Mouse (Mus musculus) ES-Bruce4 (cell line): ENCODE data around the gene Atad5. TPM values are rescaled to one million over a fixed set of nuclear protein-coding genes. Genes with fewer than 3 reads are reported as not detected.
A peak's percentile ranks its signal among the peaks of the same experiment; 100 is the strongest.

ENCODE experiments used
- H3K27ac ChIP-seq: 2 replicates; pipeline ENCODE4 v1.5.1; 2012; ENCODE audit warnings: low read length, inconsistent platforms; ENCODE audit not compliant: insufficient read depth
- H3K27me3 ChIP-seq: 2 replicates; pipeline ENCODE4 v1.6.1; 2012; ENCODE audit warnings: mild to moderate bottlenecking, low read length, inconsistent platforms; ENCODE audit not compliant: control insufficient read depth, poor library complexity, insufficient read depth, severe bottlenecking
- H3K36me3 ChIP-seq: 2 replicates; pipeline ENCODE4 v1.6.1; 2012; ENCODE audit warnings: inconsistent platforms, mild to moderate bottlenecking, low read length, moderate library complexity; ENCODE audit not compliant: control insufficient read depth, poor library complexity, insufficient read depth, severe bottlenecking
- H3K4me1 ChIP-seq: one replicate; pipeline ENCODE4 v1.8.1; 2011; ENCODE audit warnings: low read length; ENCODE audit not compliant: control insufficient read depth, insufficient read depth
- H3K4me3 ChIP-seq: 2 replicates; pipeline ENCODE4 v1.5.1; 2011; ENCODE audit warnings: low read depth, mild to moderate bottlenecking, low read length
- H3K9ac ChIP-seq: 2 replicates; pipeline ENCODE4 v1.6.1; 2012; ENCODE audit warnings: low read depth, mild to moderate bottlenecking, inconsistent platforms; ENCODE audit not compliant: poor library complexity, severe bottlenecking
- H3K9me3 ChIP-seq: replicated peaks from 2 replicates; pipeline ENCODE4 v1.6.1; 2012; ENCODE audit warnings: mild to moderate bottlenecking, low read length, inconsistent platforms; ENCODE audit not compliant: control insufficient read depth, poor library complexity, insufficient read depth, severe bottlenecking
- CTCF ChIP-seq: IDR thresholded peaks from one replicate; pipeline ENCODE4 v1.8.1; 2011; ENCODE audit warnings: low read depth, low read length
- EP300 ChIP-seq: IDR thresholded peaks from 2 replicates; pipeline ENCODE4 v1.6.1; 2011; ENCODE audit warnings: low read depth, low read length; ENCODE audit not compliant: insufficient read depth
- POLR2A ChIP-seq: IDR thresholded peaks from one replicate; pipeline ENCODE4 v1.8.1; 2011; ENCODE audit warnings: low read length; ENCODE audit not compliant: insufficient read depth
- polyA plus RNA-seq: library from polyadenylated mRNA; stranded (reverse); fragments of >200 nt; gene quantifications from 2 replicates; pipeline ENCODE4 v1.2.4, GENCODE M21; 2011; ENCODE audit warnings: low read depth; ENCODE audit not compliant: missing spikeins, insufficient read depth, insufficient read length

Atad5 gene
- polyA plus RNA-seq, 1 experiment, result 26.6 TPM

DNA sequence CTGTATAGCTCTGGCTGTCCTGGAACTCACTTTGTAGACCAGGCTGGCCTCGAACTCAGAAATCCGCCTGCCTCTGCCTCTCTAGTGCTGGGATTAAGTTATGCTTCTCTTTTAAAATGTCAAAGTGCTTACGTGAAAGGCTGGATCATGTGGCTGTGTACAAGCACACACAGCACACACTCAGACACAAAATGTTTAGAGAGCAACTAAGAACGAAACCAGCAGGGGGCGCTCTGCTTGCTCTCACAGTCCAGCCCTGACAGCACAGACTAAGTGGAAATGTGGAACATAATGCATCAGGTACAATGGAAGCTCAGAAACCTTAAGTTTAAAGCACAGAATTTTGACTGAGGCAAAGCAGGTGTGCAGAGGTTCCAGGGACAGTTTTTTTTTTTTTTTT is 2.4 kb upstream of the Atad5 start:
- no peak overlapping the region for H3K27ac ChIP-seq
- TF ChIP-seq POLR2A (no peak), CTCF (peak; percentile 92), EP300 (no peak)
- no peaks in the 10 kb centered on the region for H3K36me3 ChIP-seq
- H3K4me3 ChIP-seq, result peak overlapping the region; percentile 10; the same call in 1 of the 2 replicates
- H3K4me1 ChIP-seq, result no peaks in the 10 kb centered on the region
- H3K9me3 ChIP-seq, result peaks cover 3% of the 10 kb centered on the region; the same call in 1 of the 2 replicates
- H3K9ac ChIP-seq, result no peak overlapping the region
- no peaks in the 10 kb centered on the region for H3K27me3 ChIP-seq

- H3K4me1 ChIP-seq, result no peaks in the 10 kb centered on the region
- H3K36me3 ChIP-seq, result peaks cover 9% of the 10 kb centered on the region; the same call in 1 of the 2 replicates
- TF ChIP-seq CTCF (no peak), POLR2A (no peak), EP300 (no peak)
- peak overlapping the region; percentile 99 for H3K4me3 ChIP-seq
- H3K9me3 ChIP-seq, result no peaks in the 10 kb centered on the region
- H3K27ac ChIP-seq, result no peak overlapping the region
- H3K9ac ChIP-seq, result peak overlapping the region; percentile 95
- no peaks in the 10 kb centered on the region for H3K27me3 ChIP-seq
These were observed 616 bp downstream of the Atad5 start for GRCm38 (mm10) chr11:80089817-80090214.

DNA sequence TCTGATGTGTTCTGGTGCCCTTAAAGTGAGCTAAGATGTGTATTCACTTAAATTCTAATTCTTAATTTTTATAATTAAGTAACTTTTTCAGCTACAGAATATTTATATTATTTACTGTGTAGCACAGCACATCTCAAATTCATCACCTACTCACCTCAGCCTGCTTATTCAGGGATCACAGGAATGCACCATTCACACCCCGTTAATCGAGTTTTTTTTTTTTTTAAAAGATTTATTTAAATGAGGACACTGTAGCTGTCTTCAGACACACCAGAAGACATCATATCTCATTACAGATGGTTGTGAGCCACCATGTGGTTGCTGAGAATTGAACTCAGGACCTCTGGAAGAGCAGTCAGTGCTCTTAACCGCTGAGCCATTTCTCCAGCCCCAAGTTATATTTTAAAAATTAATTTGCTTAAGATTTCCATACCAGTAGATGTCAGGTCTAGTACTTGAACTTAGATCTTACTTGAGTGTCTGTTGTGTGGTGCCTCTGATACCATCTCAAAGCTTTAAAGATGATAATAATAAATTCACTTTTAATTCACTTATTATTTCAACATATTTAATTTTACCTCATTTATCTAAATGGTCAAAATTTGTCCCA is 1.5 kb downstream of the Atad5 start:
- TF ChIP-seq EP300 (no peak), POLR2A (no peak), CTCF (no peak)
- H3K9ac ChIP-seq, result no peak overlapping the region
- no peak overlapping the region for H3K4me3 ChIP-seq
- H3K9me3 ChIP-seq, result no peaks in the 10 kb centered on the region
- H3K27ac ChIP-seq, result no peak overlapping the region
- no peaks in the 10 kb centered on the region for H3K27me3 ChIP-seq
- no peaks in the 10 kb centered on the region for H3K4me1 ChIP-seq
- H3K36me3 ChIP-seq, result peaks cover 14% of the 10 kb centered on the region

DNA sequence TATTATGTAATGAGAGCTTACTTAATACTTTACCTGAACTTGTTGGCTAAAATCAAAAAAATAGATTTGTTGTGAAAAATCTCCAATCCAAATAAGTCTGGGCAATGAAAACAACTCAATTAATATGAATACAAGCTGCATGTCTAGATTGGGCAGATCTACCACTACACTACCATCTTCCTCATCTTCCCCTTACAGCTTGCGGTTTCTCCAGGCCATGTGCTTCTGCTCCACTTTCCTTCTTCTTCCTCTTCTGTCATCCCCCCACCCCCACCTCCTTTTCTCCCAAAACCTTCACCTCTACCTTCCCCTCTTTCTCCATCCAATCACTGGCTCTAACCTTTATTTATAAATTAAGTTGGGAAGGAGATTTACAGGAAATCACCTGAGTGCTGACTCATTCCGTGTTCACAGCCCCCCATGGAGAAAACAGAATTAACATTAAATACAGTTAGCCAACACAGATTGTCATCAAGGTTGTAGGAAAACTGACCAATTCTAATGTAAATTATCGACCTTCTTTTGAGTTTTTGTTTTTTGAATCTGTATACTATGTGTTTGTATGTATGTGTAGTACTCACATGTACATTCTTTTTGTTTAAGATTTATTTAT is 9.3 kb downstream of the Atad5 start:
- no peaks in the 10 kb centered on the region for H3K9me3 ChIP-seq
- peak overlapping the region; percentile 69; the same call in 1 of the 2 replicates for H3K27ac ChIP-seq
- H3K4me3 ChIP-seq, result no peak overlapping the region
- H3K4me1 ChIP-seq, result peaks cover 3% of the 10 kb centered on the region
- TF ChIP-seq CTCF, result no peak
- TF ChIP-seq EP300, result no peak
- TF ChIP-seq POLR2A, result no peak
- no peak overlapping the region for H3K9ac ChIP-seq
- H3K27me3 ChIP-seq, result no peaks in the 10 kb centered on the region
- peaks cover 34% of the 10 kb centered on the region for H3K36me3 ChIP-seq

GRCm38 (mm10) chr11:80101298-80101697 is 12.1 kb downstream of the Atad5 start:
- H3K27me3 ChIP-seq, result no peaks in the 10 kb centered on the region
- H3K4me3 ChIP-seq, result no peak overlapping the region
- no peak overlapping the region for H3K9ac ChIP-seq
- H3K36me3 ChIP-seq, result peaks cover 25% of the 10 kb centered on the region
- no peak overlapping the region for H3K27ac ChIP-seq
- no peak for TF ChIP-seq CTCF
- no peak for TF ChIP-seq POLR2A
- TF ChIP-seq EP300, result no peak
- H3K4me1 ChIP-seq, result peaks cover 3% of the 10 kb centered on the region
- no peaks in the 10 kb centered on the region for H3K9me3 ChIP-seq

DNA sequence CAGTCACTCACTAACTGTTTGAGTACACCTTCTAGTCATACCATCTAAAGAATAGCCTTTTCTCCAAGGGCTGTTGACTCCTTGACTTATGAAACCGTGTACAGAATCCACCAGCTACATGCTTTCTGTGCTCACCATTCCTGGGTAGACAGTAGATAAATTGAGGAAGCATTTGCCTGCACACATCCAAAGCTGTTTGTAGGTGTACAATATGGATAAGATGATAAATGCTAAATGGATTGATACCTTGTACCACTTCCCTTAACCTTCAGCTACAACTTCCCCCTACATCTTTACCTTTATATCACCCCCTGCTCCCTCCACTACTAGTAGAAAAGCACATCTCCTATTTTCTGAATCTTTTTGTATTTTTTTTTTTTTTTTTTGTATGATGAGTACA is 15.2 kb downstream of the Atad5 start:
- Histone ChIP-seq H3K9ac (no peak overlapping the region), H3K27me3 (no peaks in the 10 kb centered on the region), H3K4me1 (no peaks in the 10 kb centered on the region), H3K36me3 (peaks cover 37% of the 10 kb centered on the region), H3K27ac (no peak overlapping the region), H3K9me3 (no peaks in the 10 kb centered on the region), H3K4me3 (no peak overlapping the region)
- TF ChIP-seq EP300 (no peak), POLR2A (no peak), CTCF (no peak)
